9 mouse cellular contexts compared by ENCODE assay signal in the genomic region with DNA sequence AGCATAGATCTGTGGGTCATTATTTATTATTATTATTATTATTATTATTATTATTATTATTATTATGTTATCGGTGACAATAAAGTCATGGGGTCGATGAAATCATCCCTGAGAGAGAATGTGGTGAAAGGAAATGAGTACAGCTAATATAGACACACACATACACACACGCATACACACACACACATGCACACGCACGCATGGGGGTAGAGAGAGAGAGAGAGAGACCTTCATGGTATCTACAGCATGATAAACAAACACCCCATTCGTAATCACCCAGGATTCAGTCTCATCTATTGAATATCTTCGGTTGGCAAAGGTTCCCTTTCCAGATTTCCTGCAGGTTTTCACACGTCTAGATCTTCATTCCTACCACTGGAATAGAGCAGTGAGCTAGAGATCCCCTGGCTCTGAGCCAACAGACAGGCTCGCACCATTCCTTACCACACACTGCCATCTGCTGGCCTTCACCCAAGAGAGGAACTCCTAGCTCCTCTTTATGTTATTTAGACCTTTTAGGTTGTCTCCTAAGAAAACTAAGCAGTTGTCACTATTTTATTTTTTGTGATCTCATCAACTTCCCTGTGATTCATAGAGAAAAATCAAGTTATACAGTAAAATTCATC.
DNase-seq lines count a peak whose midpoint lies in the region; ATAC-seq and TF ChIP-seq lines count a peak whose summit lies in the region.
"Had no signal": no experiment of that assay in that cellular context is flagged by ENCODE, and none has a peak within 500 bp of the region (broad histone marks: within the 10 kb centered on the region; RNA-seq: fewer than 3 reads in every experiment).

No protein-coding gene starts in this region.

- H3K36me3 ChIP-seq in C2C12 (ENCODE audit: control insufficient read depth, insufficient read depth): no peaks in the 10 kb centered on the region
- H3K36me3 ChIP-seq in heart, embryonic 11.5 days (ENCODE audit: control insufficient read depth, insufficient read depth, low read length): no peaks in the 10 kb centered on the region
- no peaks in the 10 kb centered on the region for H3K36me3 ChIP-seq in kidney, postnatal 0 days (ENCODE audit: insufficient read depth, low read length)
- no peaks in the 10 kb centered on the region for H3K36me3 ChIP-seq in liver, adult 2 months (ENCODE audit: control insufficient read depth, insufficient read depth, low read length)
- H3K36me3 ChIP-seq in neural tube, embryonic 13.5 days: no peaks in the 10 kb centered on the region
- H3K36me3 ChIP-seq: embryonic facial prominence, embryonic 13.5 days had no signal

- no peaks in the 10 kb centered on the region for H3K4me1 ChIP-seq in bone marrow, adult 2 months (ENCODE audit: control insufficient read depth, insufficient read depth, low read length)
- no peaks in the 10 kb centered on the region for H3K4me1 ChIP-seq in heart, embryonic 11.5 days (ENCODE audit: control insufficient read depth, insufficient read depth, low read length)
- no peaks in the 10 kb centered on the region for H3K4me1 ChIP-seq in kidney, postnatal 0 days (replicated peaks; ENCODE audit: insufficient read depth, low read length)
- no peaks in the 10 kb centered on the region for H3K4me1 ChIP-seq in liver, adult 2 months (ENCODE audit: control insufficient read depth, insufficient read depth, low read length)
- peaks cover 6% of the 10 kb centered on the region; the same call in 1 of the 2 replicates for H3K4me1 ChIP-seq in neural tube, embryonic 13.5 days (replicated peaks)

- no peak overlapping the region for H3ac ChIP-seq in C2C12 (ENCODE audit: control insufficient read depth, insufficient read length, low read depth)

- H3K27me3 ChIP-seq in C2C12 (ENCODE audit: control insufficient read depth, insufficient read depth, insufficient read length): no peaks in the 10 kb centered on the region
- no peaks in the 10 kb centered on the region for H3K27me3 ChIP-seq in heart, embryonic 11.5 days (ENCODE audit: control insufficient read depth, insufficient read depth, low read length)
- no peaks in the 10 kb centered on the region for H3K27me3 ChIP-seq in kidney, postnatal 0 days (ENCODE audit: insufficient read depth, low read length)
- no peaks in the 10 kb centered on the region for H3K27me3 ChIP-seq in liver, adult 2 months (ENCODE audit: control insufficient read depth, insufficient read depth, low read length)
- no peaks in the 10 kb centered on the region for H3K27me3 ChIP-seq in neural tube, embryonic 13.5 days
- H3K27me3 ChIP-seq: embryonic facial prominence, embryonic 13.5 days had no signal

- DNase-seq in fat pad, adult 2 months (ENCODE audit: extremely low read depth, low read depth, low spot score): peak; percentile 10
- DNase-seq in kidney, postnatal 0 days (ENCODE audit: low spot score): peak; percentile 92
- DNase-seq in liver, adult 2 months (ENCODE audit: extremely low read depth, low read depth, low spot score): peak; percentile 35
- peak; percentile 90 for DNase-seq in testis, postnatal 10 days (ENCODE audit: low spot score)

- H3K79me3 ChIP-seq in C2C12 (ENCODE audit: low read depth): no peaks in the 10 kb centered on the region

- H3K9ac ChIP-seq in heart, embryonic 11.5 days (ENCODE audit: low read depth, low read length): no peak overlapping the region
- H3K9ac ChIP-seq in kidney, postnatal 0 days (ENCODE audit: low read depth, low read length): no peak overlapping the region
- H3K9ac ChIP-seq in liver, adult 2 months (ENCODE audit: low read depth, low read length): no peak overlapping the region
- H3K9ac ChIP-seq in neural tube, embryonic 13.5 days: no peak overlapping the region
- H3K9ac ChIP-seq: embryonic facial prominence, embryonic 13.5 days had no signal

- no peak overlapping the region for H3K4me2 ChIP-seq in heart, embryonic 11.5 days
- no peak overlapping the region for H3K4me2 ChIP-seq in kidney, postnatal 0 days (ENCODE audit: low read length)
- no peak overlapping the region for H3K4me2 ChIP-seq in neural tube, embryonic 13.5 days
- H3K4me2 ChIP-seq: embryonic facial prominence, embryonic 13.5 days had no signal

- 55% methylated on average over 9 of the region's 9 CpGs for WGBS in bone marrow, adult 2 months
- WGBS in heart, embryonic 11.5 days (ENCODE audit: insufficient replicate concordance): 46% methylated on average over 9 of the region's 9 CpGs
- 52% methylated on average over 9 of the region's 9 CpGs for WGBS in kidney, postnatal 0 days
- 48% methylated on average over 9 of the region's 9 CpGs for WGBS in liver, adult 2 months
- whole genome bisulfite sequencing in neural tube, embryonic 13.5 days: 52% methylated on average over 9 of the region's 9 CpGs

- H3K79me2 ChIP-seq in C2C12 (ENCODE audit: control insufficient read depth, insufficient read depth): no peaks in the 10 kb centered on the region
- no peaks in the 10 kb centered on the region for H3K79me2 ChIP-seq in liver, adult 2 months (ENCODE audit: control insufficient read depth, insufficient read depth, low read length)

- peak; percentile 42; the same call in 1 of the 2 replicates for ATAC-seq in heart, embryonic 11.5 days (replicated peaks; ENCODE audit: insufficient number of reproducible peaks, low FRiP score, low TSS enrichment)
- peak; percentile 68 for ATAC-seq in kidney, postnatal 0 days (replicated peaks; ENCODE audit: low FRiP score, low read depth)
- ATAC-seq in neural tube, embryonic 13.5 days (ENCODE audit: low read depth): peak; percentile 89

- no peak overlapping the region for H3K27ac ChIP-seq in bone marrow, adult 2 months (ENCODE audit: control insufficient read depth, insufficient read depth, low read depth, low read length, poor library complexity)
- no peak overlapping the region for H3K27ac ChIP-seq in heart, embryonic 11.5 days (ENCODE audit: low read depth, low read length)
- no peak overlapping the region for H3K27ac ChIP-seq in kidney, postnatal 0 days
- no peak overlapping the region for H3K27ac ChIP-seq in liver, adult 2 months (replicated peaks; ENCODE audit: insufficient read depth, low read depth, low read length)
- H3K27ac ChIP-seq in neural tube, embryonic 13.5 days (replicated peaks): no peak overlapping the region
- H3K27ac ChIP-seq: embryonic facial prominence, embryonic 13.5 days had no signal

- peak; percentile 51 for TF ChIP-seq CTCF in C2C12 (IDR thresholded peaks at IDR 0.05; ENCODE audit: control insufficient read depth, insufficient read depth, insufficient read length)
- peak; percentile 51 for TF ChIP-seq CTCF in bone marrow, adult 2 months (IDR thresholded peaks at IDR 0.05; ENCODE audit: control insufficient read depth, insufficient read depth, low read length)
- TF ChIP-seq CTCF in kidney, postnatal 0 days (IDR thresholded peaks at IDR 0.05; ENCODE audit: low read depth): peak; percentile 86
- TF ChIP-seq CTCF in liver, adult 2 months (IDR thresholded peaks at IDR 0.05; ENCODE audit: low read depth, low read length): peak; percentile 59

- no peaks in the 10 kb centered on the region for H3K9me3 ChIP-seq in heart, embryonic 11.5 days (replicated peaks; ENCODE audit: control insufficient read depth, low read length)
- no peaks in the 10 kb centered on the region for H3K9me3 ChIP-seq in kidney, postnatal 0 days (replicated peaks; ENCODE audit: low read length)
- no peaks in the 10 kb centered on the region for H3K9me3 ChIP-seq in neural tube, embryonic 13.5 days
- H3K9me3 ChIP-seq: embryonic facial prominence, embryonic 13.5 days had no signal

- no peak for TF ChIP-seq POLR2A in bone marrow, adult 2 months (IDR thresholded peaks at IDR 0.05; ENCODE audit: borderline replicate concordance, control insufficient read depth, low read depth, low read length)
- TF ChIP-seq POLR2A in liver, adult 2 months (IDR thresholded peaks at IDR 0.05; ENCODE audit: extremely low read depth, insufficient read depth, low read length): no peak

- no peak overlapping the region for H3K4me3 ChIP-seq in C2C12 (ENCODE audit: insufficient read depth, poor library complexity, severe bottlenecking)
- no peak overlapping the region for H3K4me3 ChIP-seq in bone marrow, adult 2 months (replicated peaks; ENCODE audit: control insufficient read depth, low read depth, low read length)
- no peak overlapping the region for H3K4me3 ChIP-seq in heart, embryonic 11.5 days (ENCODE audit: low read depth, low read length)
- no peak overlapping the region for H3K4me3 ChIP-seq in kidney, postnatal 0 days (replicated peaks; ENCODE audit: low read depth, low read length)
- H3K4me3 ChIP-seq in liver, adult 2 months (ENCODE audit: insufficient read depth, low read depth, low read length): no peak overlapping the region
- H3K4me3 ChIP-seq in neural tube, embryonic 13.5 days: no peak overlapping the region
- H3K4me3 ChIP-seq: embryonic facial prominence, embryonic 13.5 days had no signal

TF ChIP-seq in C2C12, 6 proteins besides CTCF, POLR2A, EP300 and RAD21:
- TF ChIP-seq CEBPB (IDR thresholded peaks at IDR 0.05; ENCODE audit: low read depth) (no peak), FOSL1 (IDR thresholded peaks at IDR 0.05; ENCODE audit: insufficient read depth, low read length, poor library complexity, severe bottlenecking) (no peak), USF1 (IDR thresholded peaks at IDR 0.05; ENCODE audit: low read depth) (no peak), MAX (IDR thresholded peaks at IDR 0.05) (no peak), MYOG (IDR thresholded peaks at IDR 0.05; ENCODE audit: control insufficient read depth, extremely low read depth, insufficient read length) (no peak), MYOD1 (IDR thresholded peaks at IDR 0.05; ENCODE audit: control insufficient read depth, insufficient read length, low read depth) (no peak)

Comparison
In these comparisons a context has a peak if more than half of its experiments do, and no peak if none do; other contexts are left out.
1. DNase-seq: peak in every context shown above with its lines; median percentile 92 in kidney, postnatal 0 days; 90 in testis, postnatal 10 days; 35 in liver, adult 2 months; 10 in fat pad, adult 2 months.